Mouse (Mus musculus) R1 (cell line): ENCODE measurements at regions not wholly inside any gene's neighbourhood (a gene's known extent, or its start where the extent isn't known, plus 50 kb on each side); places are given as distances from the start of the nearest gene placed in this dataset.

Source experiments
- DNase-seq: peaks from one replicate; pipeline ENCODE4 v3.0.0-alpha.2; 2018; ENCODE audit warnings: low read depth, low spot score

DNA sequence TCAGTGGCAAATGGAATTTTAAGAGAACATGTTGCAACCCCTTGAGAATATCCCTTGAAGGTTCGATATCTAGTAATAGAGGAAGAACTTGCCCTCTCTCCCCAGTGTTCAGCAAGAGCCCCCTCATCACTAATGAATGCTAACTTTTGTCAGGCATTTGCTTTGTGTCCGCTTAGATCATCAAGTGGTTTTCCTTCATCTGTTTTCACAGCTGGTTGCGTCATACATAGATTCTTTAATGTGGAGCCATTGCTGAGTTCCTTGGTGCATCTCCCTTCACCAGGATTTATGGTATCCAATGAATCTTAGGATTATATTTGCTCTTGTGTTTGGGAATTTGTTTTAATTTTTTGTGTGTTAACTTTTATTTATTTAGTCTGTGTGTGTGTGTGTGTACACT is 124.2 kb upstream of the Twist2 start:
- no peak for DNase-seq

GRCm38 (mm10) chr1:91678789-91679188 is 122.5 kb upstream of the Twist2 start:
- no peak for DNase-seq

GRCm38 (mm10) chr1:91685031-91685430 is 116.2 kb upstream of the Twist2 start:
- no peak for DNase-seq

DNA sequence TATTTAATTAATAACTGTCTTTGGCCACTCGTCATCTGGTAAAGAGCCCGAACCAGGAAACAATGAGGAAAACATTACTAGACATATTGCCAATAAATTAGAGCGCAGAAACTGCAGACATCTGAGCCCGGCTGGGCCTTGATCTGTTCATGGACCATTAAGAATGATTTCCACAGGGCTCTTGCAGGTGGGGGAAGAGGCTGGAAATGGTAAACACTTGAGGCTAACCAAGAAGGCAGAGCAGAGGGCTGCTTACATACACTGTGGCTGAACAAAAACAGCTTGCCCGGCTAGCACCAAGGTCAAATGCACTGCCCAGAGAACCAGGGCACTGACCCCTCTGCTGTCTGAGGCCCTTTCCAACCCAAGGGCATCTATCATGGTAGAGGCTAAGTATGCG is 115.5 kb upstream of the Twist2 start:
- DNase-seq: no peak

DNA sequence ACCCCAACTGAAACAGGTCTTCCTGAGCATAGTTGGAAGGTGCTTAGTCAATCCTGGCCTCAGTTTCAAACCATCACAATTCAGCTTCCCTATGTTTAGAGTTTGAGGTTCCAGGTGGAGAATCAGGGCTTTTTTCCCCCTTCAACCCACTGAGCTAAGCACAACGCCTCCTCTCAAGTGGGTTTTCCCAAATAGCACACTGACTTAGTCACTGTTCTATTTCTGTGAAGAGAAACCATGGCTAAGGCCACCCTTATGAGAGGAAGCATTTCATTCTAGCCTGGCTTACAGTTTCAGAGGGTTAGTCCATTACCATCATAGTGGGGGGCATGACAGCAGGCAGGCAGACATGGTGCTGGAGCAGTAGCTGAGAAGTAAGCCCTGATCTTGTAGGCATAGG is 109.7 kb upstream of the Twist2 start:
- DNase-seq: no peak

DNA sequence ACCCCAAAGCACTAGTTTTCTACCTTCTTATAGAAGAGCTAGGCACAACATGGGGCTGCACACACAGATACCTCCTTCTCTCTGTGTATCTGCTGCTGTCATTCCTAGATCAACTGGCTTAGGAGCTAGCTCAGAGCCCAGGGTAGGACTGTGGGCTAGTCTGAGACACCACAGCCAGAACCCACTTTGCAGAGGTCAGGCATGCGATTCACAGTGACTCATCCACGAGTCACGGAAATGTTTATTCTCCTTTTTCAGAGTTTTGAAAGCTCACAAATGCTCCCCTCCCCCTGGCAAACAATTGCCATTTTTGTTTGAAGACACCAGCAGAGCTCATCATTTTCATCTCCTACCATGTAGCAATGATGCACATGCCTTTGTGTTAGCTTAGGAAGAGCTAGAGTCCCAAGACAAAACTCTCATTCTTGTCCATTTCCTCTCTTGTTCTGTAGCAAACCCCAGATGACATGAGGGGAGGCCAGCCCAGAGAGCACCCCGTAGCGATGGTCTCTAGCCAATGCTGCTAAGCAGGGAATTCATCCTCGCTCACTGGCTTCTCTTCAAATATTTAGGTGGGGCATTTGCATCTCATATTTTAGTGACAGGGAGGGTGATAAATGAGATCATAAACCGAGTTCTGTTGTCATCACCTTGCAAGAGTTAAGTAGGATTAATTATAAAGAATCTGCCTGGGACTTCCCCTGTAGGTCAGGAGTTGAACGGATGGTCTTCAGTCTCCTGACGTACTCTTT is 108.4 kb upstream of the Twist2 start:
- DNase-seq: no peak

GRCm38 (mm10) chr1:91697053-91697452 is 104.2 kb upstream of the Twist2 start:
- DNase-seq: no peak

DNA sequence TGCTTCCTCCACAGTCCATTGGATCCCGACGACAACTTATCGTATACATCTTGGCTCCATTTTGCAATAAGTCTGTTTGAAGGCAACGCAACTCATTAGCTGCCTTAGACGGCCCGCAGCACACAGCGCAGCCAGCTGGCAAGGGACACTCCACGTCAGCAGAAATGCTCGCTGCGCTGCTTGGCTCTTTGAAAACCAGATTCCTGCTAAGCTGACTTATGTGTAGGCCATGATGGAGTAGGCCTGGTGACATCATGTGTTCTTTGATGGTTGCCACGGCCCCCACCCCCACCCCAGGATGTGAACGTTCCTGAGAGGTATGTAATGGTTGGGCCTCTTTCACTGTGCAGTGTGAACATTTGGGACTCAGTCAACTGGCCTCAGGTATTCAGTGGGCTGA is 99.8 kb upstream of the Twist2 start:
- DNase-seq: no peak

DNA sequence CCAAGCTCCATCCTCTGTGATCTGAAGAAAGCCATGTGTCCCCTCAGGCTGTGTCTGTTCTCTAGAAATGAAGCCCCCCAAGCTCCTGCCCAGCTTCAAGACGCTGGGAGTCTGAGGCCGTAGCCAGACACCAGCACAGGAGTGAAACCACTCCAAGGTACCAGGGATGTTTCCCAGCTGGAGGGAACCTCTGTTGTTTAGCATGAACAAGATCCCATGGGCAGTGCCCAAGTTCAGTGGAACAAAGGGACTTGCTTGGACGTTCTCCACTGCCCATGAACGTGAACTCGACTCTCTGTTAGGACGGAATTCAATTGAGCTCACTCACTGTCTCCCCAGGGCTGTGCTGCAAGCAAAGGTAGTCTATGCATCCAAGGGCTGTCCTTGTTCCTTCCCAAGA is 99.2 kb upstream of the Twist2 start:
- DNase-seq: no peak

GRCm38 (mm10) chr1:91702737-91703136 is 98.5 kb upstream of the Twist2 start:
- no peak for DNase-seq

GRCm38 (mm10) chr1:91705451-91705850 is 95.8 kb upstream of the Twist2 start:
- DNase-seq: no peak

DNA sequence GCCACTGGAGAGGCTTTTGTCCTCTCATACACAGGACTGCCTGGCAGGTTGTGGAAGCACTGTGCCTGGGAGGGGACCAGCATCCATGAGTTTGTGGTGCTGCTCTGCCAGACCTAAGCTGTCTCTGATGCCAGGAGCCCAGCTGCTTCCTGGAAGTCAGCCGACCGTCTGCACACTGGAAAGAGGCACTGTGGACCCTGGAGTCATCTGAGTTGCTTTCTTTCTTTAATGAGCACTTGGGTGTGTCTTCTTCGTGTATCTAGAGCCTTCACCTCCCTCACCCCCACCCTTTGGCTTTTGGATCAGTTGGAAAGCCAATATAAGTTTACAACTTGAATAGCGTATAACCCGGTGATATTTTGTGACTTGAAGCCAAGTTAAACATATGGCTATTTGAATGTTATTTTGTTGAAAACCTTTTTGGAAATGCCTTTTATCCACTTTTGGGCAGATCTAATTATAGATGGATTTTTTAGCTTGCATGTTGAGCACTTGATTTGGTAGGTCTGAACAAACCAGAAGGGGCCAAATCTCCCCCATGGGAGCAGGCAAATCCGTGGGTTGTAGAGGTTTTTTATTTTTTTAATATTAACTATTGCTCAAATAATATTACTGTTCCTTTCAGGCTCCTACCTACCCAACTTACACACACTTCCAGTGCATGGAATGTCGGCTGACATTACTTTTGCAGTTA is 92.6 kb upstream of the Twist2 start:
- no peak for DNase-seq

DNA sequence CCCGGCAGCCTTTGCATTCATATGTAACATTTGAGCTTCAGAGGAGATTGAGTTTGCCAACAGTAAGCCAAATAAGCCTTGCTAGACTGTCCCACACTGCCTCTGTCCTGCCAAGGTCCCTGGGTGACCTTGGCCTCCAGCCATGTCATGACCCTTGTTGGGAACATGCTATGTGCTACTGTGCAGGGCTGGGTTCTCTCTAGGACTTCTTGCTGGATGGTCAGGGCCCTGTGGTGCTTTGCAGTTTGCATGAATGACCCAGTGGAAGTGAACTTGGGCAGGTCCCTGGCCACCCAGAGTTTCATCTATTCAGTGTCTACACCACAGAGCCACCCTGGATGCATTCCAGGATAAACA is 92.0 kb upstream of the Twist2 start:
- DNase-seq: no peak

- DNase-seq: peak; percentile 12
Observed at GRCm38 (mm10) chr1:91713131-91713530, 88.1 kb upstream of the Twist2 start.

GRCm38 (mm10) chr1:91714266-91714665 is 87.0 kb upstream of the Twist2 start:
- DNase-seq: no peak

- DNase-seq: no peak
Observed at GRCm38 (mm10) chr1:91715341-91715740, 85.9 kb upstream of the Twist2 start.

- DNase-seq: no peak
Observed at GRCm38 (mm10) chr1:91715791-91716190, 85.5 kb upstream of the Twist2 start.

DNA sequence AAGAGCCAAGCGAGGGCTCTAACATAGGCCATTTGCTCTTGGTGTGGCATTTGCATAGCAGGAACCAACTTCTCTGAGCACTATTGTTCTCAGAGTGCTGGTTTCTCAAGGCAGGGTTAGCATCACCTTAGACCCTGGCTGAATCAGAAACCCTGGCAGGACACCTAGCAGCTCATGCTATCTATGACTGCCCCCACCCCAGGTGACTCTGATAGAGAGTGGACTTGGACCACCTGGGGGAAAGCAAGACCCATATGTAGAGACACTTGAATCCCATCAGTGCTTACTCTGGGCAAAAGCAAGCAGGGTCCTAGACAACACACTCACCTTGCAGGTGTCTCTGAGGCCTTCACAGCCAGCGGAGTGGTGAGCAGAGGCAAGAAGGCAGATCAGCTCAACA is 84.4 kb upstream of the Twist2 start:
- no peak for DNase-seq

DNA sequence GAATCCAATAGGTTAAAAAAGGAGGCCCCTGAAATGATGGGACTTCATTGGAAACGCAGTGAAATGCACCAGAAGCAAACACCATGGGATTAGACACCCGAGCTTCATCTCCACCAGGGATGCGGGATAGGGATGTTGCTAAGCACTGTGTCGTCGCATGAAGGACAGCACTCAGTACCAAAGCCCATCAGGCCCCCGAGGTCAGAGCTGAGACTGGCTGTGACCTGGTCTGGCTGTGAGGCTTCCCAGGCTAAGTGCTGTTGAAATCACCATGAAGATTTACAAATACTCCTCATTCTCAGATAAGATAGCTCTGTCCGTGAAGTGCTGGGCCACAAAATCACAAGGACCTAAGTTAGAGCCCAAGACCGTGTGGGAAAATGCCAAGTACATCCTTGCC is 83.3 kb upstream of the Twist2 start:
- DNase-seq: no peak

GRCm38 (mm10) chr1:91729246-91729645 is 72.0 kb upstream of the Twist2 start:
- no peak for DNase-seq

DNA sequence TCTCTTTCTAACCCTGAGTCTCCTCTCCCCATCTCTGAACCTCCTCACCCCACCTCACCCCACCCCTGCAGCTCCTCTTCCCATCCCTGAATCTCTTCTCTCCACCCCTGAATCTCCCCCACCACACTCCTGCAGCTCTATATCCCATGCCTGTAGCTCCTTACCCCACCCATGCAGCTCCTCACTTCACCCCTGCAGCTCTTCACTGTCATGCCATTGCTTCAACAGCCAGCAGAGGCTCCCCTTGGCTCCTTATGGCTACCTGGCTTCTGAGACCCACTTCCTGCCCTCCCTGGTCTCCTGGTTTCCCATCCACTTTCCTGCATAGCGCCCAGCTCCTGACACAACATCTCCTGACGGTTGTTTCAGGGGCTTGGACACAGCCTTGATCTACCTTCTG is 71.0 kb upstream of the Twist2 start:
- no peak for DNase-seq

DNA sequence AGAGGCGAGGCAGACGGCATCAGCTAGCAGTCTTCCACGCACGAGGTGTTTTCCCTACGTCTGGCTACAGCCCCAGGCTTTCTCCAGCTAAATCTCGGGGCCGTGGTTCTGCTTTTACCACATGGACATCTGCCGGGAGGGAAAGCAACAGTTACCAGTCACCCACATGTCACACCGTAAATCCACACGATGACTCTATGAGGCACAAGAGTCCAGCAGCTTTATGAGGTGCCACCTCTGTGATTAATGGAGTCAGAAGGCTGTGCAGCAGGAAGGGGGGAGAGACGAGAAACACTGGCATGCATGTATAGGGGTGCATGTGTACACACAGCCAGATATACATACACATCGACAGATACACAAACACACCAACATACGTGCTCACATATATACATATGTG is 69.6 kb upstream of the Twist2 start:
- DNase-seq: no peak

DNA sequence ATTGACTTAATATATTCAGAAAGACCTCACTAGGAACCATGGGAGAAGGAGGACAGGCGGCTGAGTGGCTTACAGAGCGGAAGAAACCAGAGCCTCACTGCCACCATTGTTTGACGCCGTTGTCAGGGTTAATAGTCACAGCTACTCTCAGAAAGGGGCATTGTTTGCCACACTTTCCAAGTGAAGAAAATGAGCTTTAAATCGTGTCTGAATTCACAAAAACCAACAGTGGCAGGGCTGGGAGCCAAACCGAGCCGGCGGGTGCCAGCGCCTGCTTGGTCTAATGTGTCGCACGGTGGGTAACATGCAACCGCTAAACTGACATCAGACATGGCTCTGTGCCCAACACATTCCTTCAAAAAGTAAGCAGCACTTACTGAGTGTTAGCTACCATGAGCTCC is 68.8 kb upstream of the Twist2 start:
- no peak for DNase-seq

GRCm38 (mm10) chr1:91734731-91735130 is 66.5 kb upstream of the Twist2 start:
- DNase-seq: no peak
